In genomic region chr1:168163521-168164233, GRCm38 (mm10) we compare ENCODE assay signal across 10 mouse cellular contexts.
DNase-seq lines count a peak whose midpoint lies in the region; ATAC-seq and TF ChIP-seq lines count a peak whose summit lies in the region.
"Had no signal": no experiment of that assay in that cellular context is flagged by ENCODE, and none has a peak within 500 bp of the region (broad histone marks: within the 10 kb centered on the region; RNA-seq: fewer than 3 reads in every experiment).

No protein-coding gene starts in this region.

- TF ChIP-seq CTCF in kidney, adult 2 months (conservative IDR thresholded peaks at IDR 0.05; ENCODE audit: insufficient read depth, insufficient read length, low read depth, low read length), result no peak

- H3K4me3 ChIP-seq in kidney, adult 2 months (ENCODE audit: insufficient read depth, low read depth, low read length), result no peak overlapping the region
- H3K4me3 ChIP-seq in neural tube, embryonic 11.5 days (ENCODE audit: low read depth, low read length), result no peak overlapping the region
- H3K4me3 ChIP-seq: embryonic facial prominence, embryonic 12.5 days had no signal

- 37% methylated on average over 23 of the region's 23 CpGs for WGBS in kidney, adult 2 months
- 31% methylated on average over 23 of the region's 23 CpGs for WGBS in neural tube, embryonic 11.5 days

- no peak overlapping the region for H3K27ac ChIP-seq in kidney, adult 2 months (ENCODE audit: insufficient read depth, low read depth, low read length)
- H3K27ac ChIP-seq in neural tube, embryonic 11.5 days (ENCODE audit: low read depth, low read length), result peak overlapping the region; percentile 14
- H3K27ac ChIP-seq: embryonic facial prominence, embryonic 12.5 days had no signal

- peaks cover 8% of the 10 kb centered on the region for H3K4me1 ChIP-seq in kidney, adult 2 months (ENCODE audit: control insufficient read depth, insufficient read depth, low read length)
- H3K4me1 ChIP-seq in neural tube, embryonic 11.5 days (ENCODE audit: control insufficient read depth, insufficient read depth, low read length), result peaks cover 22% of the 10 kb centered on the region

- H3K36me3 ChIP-seq in kidney, adult 2 months (ENCODE audit: control insufficient read depth, insufficient read depth, low read length), result no peaks in the 10 kb centered on the region
- no peaks in the 10 kb centered on the region for H3K36me3 ChIP-seq in neural tube, embryonic 11.5 days (ENCODE audit: control insufficient read depth, insufficient read depth, low read length)

- H3K4me2 ChIP-seq in neural tube, embryonic 11.5 days (ENCODE audit: low read depth), result peak overlapping the region; percentile 16
- H3K4me2 ChIP-seq: embryonic facial prominence, embryonic 12.5 days had no signal

- no peaks in the 10 kb centered on the region for H3K27me3 ChIP-seq in kidney, adult 2 months (replicated peaks; ENCODE audit: control insufficient read depth, insufficient read depth, low read length)
- no peaks in the 10 kb centered on the region for H3K27me3 ChIP-seq in neural tube, embryonic 11.5 days (ENCODE audit: control insufficient read depth, insufficient read depth, low read length)
- H3K27me3 ChIP-seq: embryonic facial prominence, embryonic 12.5 days had no signal

- ATAC-seq in neural tube, embryonic 11.5 days (ENCODE audit: insufficient read depth, low FRiP score, low TSS enrichment), result peak; percentile 74
- no peak for ATAC-seq in monocyte, adult 5-6 weeks (replicated peaks; ENCODE audit: insufficient number of reproducible peaks, low FRiP score, low TSS enrichment, poor library complexity, severe bottlenecking)

- TF ChIP-seq POLR2A in kidney, adult 2 months (IDR thresholded peaks at IDR 0.05; ENCODE audit: low read depth, low read length), result no peak

- no peak overlapping the region for H3K9ac ChIP-seq in neural tube, embryonic 11.5 days (ENCODE audit: low read length)
- H3K9ac ChIP-seq: embryonic facial prominence, embryonic 12.5 days had no signal

- no peaks in the 10 kb centered on the region for H3K9me3 ChIP-seq in neural tube, embryonic 11.5 days (ENCODE audit: control insufficient read depth, low read length)
- H3K9me3 ChIP-seq: embryonic facial prominence, embryonic 12.5 days had no signal

- DNase-seq in adrenal gland, adult 2 months, result peak; percentile 62
- DNase-seq in adrenal gland, postnatal 4 days (ENCODE audit: low spot score in 2 of 2), result no peak
- peak; percentile 73 for DNase-seq in embryo, embryonic 10.5 days (ENCODE audit: low spot score)
- DNase-seq in kidney, adult 2 months, result peak; percentile 47
- DNase-seq in neural tube, embryonic 11.5 days (ENCODE audit: low spot score), result peak; percentile 74
- no peak for DNase-seq in right cerebral cortex, postnatal 25 days
- no peak for DNase-seq in thymus, postnatal 4 days
- DNase-seq: liver had no signal

Comparison
In these comparisons a context has a peak if more than half of its experiments do, and no peak if none do; other contexts are left out.
1. DNase-seq: peak in adrenal gland, adult 2 months (single experiment), embryo, embryonic 10.5 days (single experiment), kidney, adult 2 months (single experiment) and neural tube, embryonic 11.5 days (single experiment); none in adrenal gland, postnatal 4 days (0 of 2), right cerebral cortex, postnatal 25 days (single experiment) and thymus, postnatal 4 days (single experiment).